Mouse (Mus musculus) limb, embryonic 10.5 days (tissue): Measurements from ENCODE around the gene Eps15l1. TPM values are rescaled to one million over a fixed set of nuclear protein-coding genes. Genes with fewer than 3 reads are reported as not detected.
A peak's percentile ranks its signal among the peaks of the same experiment; 100 is the strongest.

Experiments
- DNase-seq: peaks from one replicate; pipeline ENCODE4 v3.0.0-alpha.2; 2017; ENCODE audit warnings: low spot score
- H3K27ac ChIP-seq: fragments of 300-500 bp; sonication (generic); 2 replicates; pipeline ENCODE4 v1.5.1; 2016; ENCODE audit warnings: mild to moderate bottlenecking
- H3K27me3 ChIP-seq: fragments of 300-500 bp; sonication (generic); 2 replicates; pipeline ENCODE4 v1.6.1; 2016; ENCODE audit warnings: low read depth, mild to moderate bottlenecking; ENCODE audit not compliant: poor library complexity, severe bottlenecking
- H3K36me3 ChIP-seq: fragments of 300-500 bp; sonication (generic); 2 replicates; pipeline ENCODE4 v1.6.1; 2016; ENCODE audit warnings: mild to moderate bottlenecking, moderate library complexity
- H3K4me1 ChIP-seq: fragments of 300-500 bp; sonication (generic); 2 replicates; pipeline ENCODE4 v1.6.1; 2016
- H3K4me3 ChIP-seq: fragments of 300-500 bp; sonication (generic); 2 replicates; pipeline ENCODE4 v1.5.1; 2016; ENCODE audit warnings: mild to moderate bottlenecking, moderate library complexity
- H3K9me3 ChIP-seq: fragments of 300-500 bp; sonication (generic); replicated peaks from 2 replicates; pipeline ENCODE4 v1.6.1; 2016; ENCODE audit warnings: mild to moderate bottlenecking
- WGBS: fragments of 180-500 bp; shearing (Covaris S2); methylation state at CpG from one replicate; pipeline ENCODE4 v1.1.7; 2016; 5-methylcytosine and 5-hydroxymethylcytosine counted together
- microRNA-seq: library from miRNA; unstranded; fragments of <30 nt; microRNA quantifications from one replicate; pipeline ENCODE4, GENCODE M21; 2017
- polyA plus RNA-seq: library from polyadenylated mRNA; unstranded; fragments of >200 nt; fragmentation: Nextera tagmentation; extraction: Ambion mirVana; gene quantifications from 2 replicates; pipeline ENCODE4 v1.2.1, GENCODE M21; 2016

Eps15l1 gene
- polyA plus RNA-seq, 1 experiment from 2014 or later, result 85.1 TPM

DNA sequence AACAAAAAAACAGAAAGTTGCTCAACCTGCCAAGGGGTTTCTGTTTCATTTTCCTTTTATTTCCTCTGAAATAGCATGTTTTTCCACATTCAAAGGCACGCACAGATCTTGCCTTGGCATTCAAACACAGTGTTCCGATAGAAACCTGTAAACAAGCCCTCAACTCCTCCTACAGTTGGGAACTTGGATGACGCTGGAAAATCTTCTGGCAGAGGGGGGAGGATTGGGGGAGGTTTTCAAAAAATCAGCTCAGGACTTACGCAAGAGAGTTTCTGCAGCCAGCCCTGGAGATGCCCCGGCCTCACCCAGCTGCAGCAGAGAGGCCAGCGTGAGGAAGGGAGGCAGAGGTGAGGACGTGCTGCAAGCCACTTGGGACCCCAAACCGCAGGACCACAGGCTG lies 117.6 kb downstream of the Eps15l1 start:
- no peaks in the 10 kb centered on the region for H3K27me3 ChIP-seq
- H3K27ac ChIP-seq, result no peak overlapping the region
- no peaks in the 10 kb centered on the region for H3K36me3 ChIP-seq
- H3K4me3 ChIP-seq, result no peak overlapping the region
- WGBS, result 77% methylated on average over 8 of the region's 8 CpGs
- H3K4me1 ChIP-seq, result no peaks in the 10 kb centered on the region
- no peak for DNase-seq
- no peaks in the 10 kb centered on the region for H3K9me3 ChIP-seq

GRCm38 (mm10) chr8:72302986-72303612 lies 118.2 kb downstream of the Eps15l1 start:
- DNase-seq, result no peak
- H3K36me3 ChIP-seq, result no peaks in the 10 kb centered on the region
- no peak overlapping the region for H3K27ac ChIP-seq
- H3K4me3 ChIP-seq, result no peak overlapping the region
- H3K4me1 ChIP-seq, result no peaks in the 10 kb centered on the region
- WGBS, result 77% methylated on average over 8 of the region's 8 CpGs
- H3K27me3 ChIP-seq, result no peaks in the 10 kb centered on the region
- no peaks in the 10 kb centered on the region for H3K9me3 ChIP-seq

DNA sequence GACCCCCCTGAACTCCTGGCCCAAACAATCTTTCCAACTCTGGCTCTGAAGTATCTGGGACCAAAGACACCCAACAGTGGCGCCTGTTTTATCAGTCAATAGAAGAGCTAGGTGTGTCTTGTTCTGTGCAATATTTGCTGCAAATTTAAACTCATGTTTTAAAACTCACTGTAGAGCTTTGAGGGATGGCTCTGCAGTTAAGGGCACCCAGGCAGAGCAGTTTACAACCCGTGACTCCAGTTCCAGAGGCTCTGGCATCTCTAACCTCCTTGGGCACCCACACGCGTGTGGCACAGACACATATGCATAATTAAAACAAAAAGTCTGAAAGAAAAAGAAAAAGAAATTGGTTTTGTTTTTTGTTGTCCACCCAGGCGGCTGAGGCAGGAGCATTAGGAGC lies 119.8 kb downstream of the Eps15l1 start:
- Histone ChIP-seq H3K36me3 (no peaks in the 10 kb centered on the region), H3K4me1 (no peaks in the 10 kb centered on the region), H3K4me3 (no peak overlapping the region), H3K9me3 (no peaks in the 10 kb centered on the region), H3K27ac (no peak overlapping the region), H3K27me3 (no peaks in the 10 kb centered on the region)
- DNase-seq, result no peak
- WGBS, result 75% methylated on average over 5 of the region's 5 CpGs

DNA sequence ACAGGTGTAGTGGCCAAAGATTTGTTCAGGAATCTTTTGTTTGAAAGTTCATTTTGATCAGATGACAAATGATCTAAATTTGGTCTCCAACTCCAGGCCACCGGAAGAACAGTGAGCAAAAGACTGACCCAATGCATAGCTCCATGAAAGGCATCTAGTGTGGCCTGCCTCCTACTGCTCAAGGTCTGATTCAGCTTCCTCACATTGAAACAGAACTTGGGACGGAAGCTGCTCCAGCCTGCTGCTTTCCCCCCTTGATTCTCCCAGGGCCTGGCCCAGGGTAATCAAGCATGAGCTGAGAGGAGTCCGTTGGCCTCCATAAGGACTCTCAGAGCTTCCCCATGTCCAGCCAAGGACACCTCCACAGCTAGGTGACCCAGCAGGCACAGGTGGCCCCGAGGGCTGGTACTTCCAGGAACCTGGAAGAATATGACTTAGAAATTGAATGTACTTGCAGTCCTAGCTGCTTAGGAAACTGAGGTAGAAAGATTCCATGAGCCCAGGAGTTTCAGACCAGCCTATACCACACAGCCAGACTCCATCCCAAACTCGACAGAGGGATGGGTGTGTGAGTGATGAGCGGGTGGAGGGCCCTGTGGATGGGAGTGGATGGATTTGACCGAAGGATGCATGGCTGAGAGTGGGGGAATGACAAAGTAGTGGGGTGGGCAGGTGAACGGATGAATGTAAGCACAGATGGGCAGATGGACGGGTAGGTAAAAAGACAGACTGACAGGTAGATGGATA lies 120.4 kb downstream of the Eps15l1 start:
- Histone ChIP-seq H3K9me3 (no peaks in the 10 kb centered on the region), H3K4me1 (no peaks in the 10 kb centered on the region), H3K27me3 (no peaks in the 10 kb centered on the region), H3K4me3 (no peak overlapping the region), H3K27ac (no peak overlapping the region), H3K36me3 (no peaks in the 10 kb centered on the region)
- 83% methylated on average over 9 of the region's 9 CpGs for WGBS
- no peak for DNase-seq

- H3K9me3 ChIP-seq, result no peaks in the 10 kb centered on the region
- DNase-seq, result no peak
- 0 out of 2 replicates have a peak, but pooled peaks cover 8% of the 10 kb centered on the region for H3K4me1 ChIP-seq
- H3K27me3 ChIP-seq, result no peaks in the 10 kb centered on the region
- no peak overlapping the region for H3K4me3 ChIP-seq
- 83% methylated on average over 1 of the region's 1 CpGs for WGBS
- no peaks in the 10 kb centered on the region for H3K36me3 ChIP-seq
- H3K27ac ChIP-seq, result no peak overlapping the region
These were observed 122.3 kb downstream of the Eps15l1 start for GRCm38 (mm10) chr8:72298928-72299327.

GRCm38 (mm10) chr8:72296561-72296960 lies 124.7 kb downstream of the Eps15l1 start:
- Histone ChIP-seq H3K4me3 (no peak overlapping the region), H3K9me3 (no peaks in the 10 kb centered on the region), H3K27me3 (no peaks in the 10 kb centered on the region), H3K27ac (no peak overlapping the region), H3K4me1 (0 out of 2 replicates have a peak, but pooled peaks cover 8% of the 10 kb centered on the region), H3K36me3 (no peaks in the 10 kb centered on the region)
- WGBS, result 92% methylated on average over 8 of the region's 8 CpGs
- DNase-seq, result no peak

DNA sequence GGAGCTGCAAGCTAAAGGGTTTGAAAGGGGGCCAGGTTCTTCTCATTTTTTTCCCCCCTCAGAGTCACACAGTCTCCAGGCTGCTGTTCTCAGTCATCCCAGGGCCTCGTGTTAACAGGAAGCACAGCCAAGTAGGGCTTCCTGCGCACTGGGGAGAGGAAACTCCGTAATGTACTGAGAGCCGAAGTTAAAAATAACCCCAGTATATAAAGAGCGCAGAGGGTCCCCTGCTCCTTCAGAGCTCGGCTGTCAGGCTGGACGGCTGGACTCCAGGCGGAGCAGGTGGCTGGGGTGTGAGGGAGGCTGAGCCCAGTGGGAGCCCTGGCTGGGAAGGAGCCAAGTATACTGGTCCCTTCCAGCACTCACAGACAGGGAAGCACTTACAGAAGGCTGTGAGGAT lies 125.6 kb downstream of the Eps15l1 start:
- no peak overlapping the region for H3K4me3 ChIP-seq
- 0 out of 2 replicates have a peak overlapping the region, but pooled peaks have one; percentile 10 for H3K27ac ChIP-seq
- WGBS, result 72% methylated on average over 8 of the region's 8 CpGs
- H3K9me3 ChIP-seq, result no peaks in the 10 kb centered on the region
- no peak for DNase-seq
- no peaks in the 10 kb centered on the region for H3K36me3 ChIP-seq
- H3K27me3 ChIP-seq, result no peaks in the 10 kb centered on the region
- 0 out of 2 replicates have a peak, but pooled peaks cover 8% of the 10 kb centered on the region for H3K4me1 ChIP-seq

DNA sequence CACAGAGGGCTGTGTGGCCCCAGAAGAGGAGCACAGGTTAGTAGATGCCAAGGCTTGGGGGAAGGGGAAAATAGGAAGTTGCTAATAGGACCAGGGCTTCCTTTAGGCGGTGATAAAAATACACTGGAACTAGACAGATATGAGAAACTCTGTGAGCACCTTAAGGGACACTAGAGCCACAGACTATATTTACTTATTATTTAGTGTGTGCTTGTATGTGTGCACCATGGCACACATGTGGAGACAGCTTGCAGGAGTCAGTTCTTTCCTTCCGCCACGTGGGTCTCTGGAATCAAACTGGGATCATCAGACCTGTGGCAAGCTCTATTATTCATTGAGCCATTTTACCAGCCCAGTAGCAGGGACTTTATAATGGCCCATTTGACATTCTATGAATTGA lies 126.1 kb downstream of the Eps15l1 start:
- Histone ChIP-seq H3K4me1 (0 out of 2 replicates have a peak, but pooled peaks cover 8% of the 10 kb centered on the region), H3K4me3 (no peak overlapping the region), H3K9me3 (no peaks in the 10 kb centered on the region), H3K36me3 (no peaks in the 10 kb centered on the region), H3K27me3 (no peaks in the 10 kb centered on the region), H3K27ac (0 out of 2 replicates have a peak overlapping the region, but pooled peaks have one; percentile 10)
- 77% methylated on average over 3 of the region's 3 CpGs for WGBS
- no peak for DNase-seq

DNA sequence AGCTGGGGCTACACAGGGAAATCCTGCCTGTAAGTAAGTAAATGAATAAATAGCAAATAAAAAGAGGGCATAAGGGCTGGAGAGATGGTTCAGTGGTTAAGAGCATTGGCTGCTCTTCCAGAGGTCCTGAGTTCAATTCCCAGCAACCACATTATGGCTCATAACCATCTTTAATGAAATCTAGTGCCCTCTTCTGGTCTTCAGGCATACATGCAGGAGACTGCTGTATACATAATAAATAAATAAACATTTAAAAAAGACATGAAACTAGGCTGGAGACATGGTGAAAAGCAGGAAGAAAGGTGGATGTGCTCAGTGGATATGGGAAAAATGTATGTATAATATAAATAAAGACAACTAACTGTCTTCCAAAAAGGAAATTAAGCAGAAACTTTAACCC lies 128.0 kb downstream of the Eps15l1 start:
- H3K27ac ChIP-seq, result no peak overlapping the region
- 0 out of 2 replicates have a peak, but pooled peaks cover 8% of the 10 kb centered on the region for H3K4me1 ChIP-seq
- DNase-seq, result no peak
- no peaks in the 10 kb centered on the region for H3K9me3 ChIP-seq
- no peaks in the 10 kb centered on the region for H3K36me3 ChIP-seq
- no peaks in the 10 kb centered on the region for H3K27me3 ChIP-seq
- H3K4me3 ChIP-seq, result no peak overlapping the region

DNA sequence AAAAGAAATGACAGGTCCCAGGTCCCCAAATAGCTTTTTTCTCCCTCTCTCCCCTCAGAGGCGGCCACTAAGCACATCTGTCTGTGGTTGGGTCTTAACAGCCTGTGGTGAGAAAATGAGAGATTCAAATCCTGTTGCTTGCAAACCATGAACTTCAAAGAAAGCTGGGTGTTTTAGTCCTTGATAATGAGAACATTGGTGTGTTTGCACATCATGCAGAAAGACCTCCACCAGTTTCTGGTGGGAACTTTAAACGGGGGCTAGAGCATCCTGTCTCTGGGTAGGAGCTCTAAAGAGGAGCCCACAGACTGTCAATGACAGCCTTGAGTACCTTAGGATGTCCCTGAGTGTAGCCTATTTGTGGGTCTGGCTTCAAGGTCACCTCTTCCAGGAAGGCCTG lies 130.2 kb downstream of the Eps15l1 start:
- DNase-seq, result no peak
- H3K4me3 ChIP-seq, result no peak overlapping the region
- WGBS, result 83% methylated on average over 2 of the region's 2 CpGs
- H3K36me3 ChIP-seq, result no peaks in the 10 kb centered on the region
- H3K9me3 ChIP-seq, result no peaks in the 10 kb centered on the region
- no peaks in the 10 kb centered on the region for H3K27me3 ChIP-seq
- H3K27ac ChIP-seq, result no peak overlapping the region
- H3K4me1 ChIP-seq, result 0 out of 2 replicates have a peak, but pooled peaks cover 8% of the 10 kb centered on the region

Small RNA genes within 50 kb of the gene (microRNA-seq; reads per million reads assigned to microRNA genes)
- 1.8 reads per million for gene Mir7068

Other genes starting within 250 kb of the Eps15l1 start
- gene Hsh2d, start 231.8 kb downstream of the Eps15l1 start, polyA plus RNA-seq, result not detected in 2 replicates
- gene Cib3, start 208.6 kb downstream of the Eps15l1 start, polyA plus RNA-seq, result not detected in 2 replicates
- not detected in 2 replicates for gene Gm11034, start 207.8 kb downstream of the Eps15l1 start, polyA plus RNA-seq
- 69.3 and 70.4 TPM in 2 replicates for gene Fam32a, start 201.7 kb downstream of the Eps15l1 start, polyA plus RNA-seq
- gene Ap1m1, start 181.4 kb downstream of the Eps15l1 start, polyA plus RNA-seq, result 132 and 144 TPM in 2 replicates
- gene Gm10282, start 116.2 kb downstream of the Eps15l1 start, polyA plus RNA-seq, result 25.6 and 29.2 TPM in 2 replicates
- gene Klf2, start 102.4 kb downstream of the Eps15l1 start, polyA plus RNA-seq, result 3.1 and 3.6 TPM in 2 replicates
- gene Calr3, start 22.4 kb upstream of the Eps15l1 start, polyA plus RNA-seq, result 0.54 and 0.90 TPM in 2 replicates
- gene 1700030K09Rik, start 22.4 kb upstream of the Eps15l1 start, polyA plus RNA-seq, result 14.6 and 16.1 TPM in 2 replicates
- gene Cherp, start 53.8 kb upstream of the Eps15l1 start, polyA plus RNA-seq, result 107 and 116 TPM in 2 replicates
- 30.5 and 31.0 TPM in 2 replicates for gene Slc35e1, start 71.2 kb upstream of the Eps15l1 start, polyA plus RNA-seq
- gene Med26, start 126.8 kb upstream of the Eps15l1 start, polyA plus RNA-seq, result 21.5 and 22.5 TPM in 2 replicates
- gene Smim7, start 149.6 kb upstream of the Eps15l1 start, polyA plus RNA-seq, result 92.4 and 97.4 TPM in 2 replicates
- gene Tmem38a, start 150.6 kb upstream of the Eps15l1 start, polyA plus RNA-seq, result 7.3 and 9.6 TPM in 2 replicates
- 0.16 TPM in 1 of 2 replicates, not detected in the other for gene Nwd1, start 225.3 kb upstream of the Eps15l1 start, polyA plus RNA-seq